Mouse (Mus musculus) MEL (cell line): ENCODE measurements around the gene Ift22. TPM values are rescaled to one million over a fixed set of nuclear protein-coding genes. Genes with fewer than 3 reads are reported as not detected.

Source experiments
- DNase-seq: peaks from one replicate; pipeline ENCODE4 v3.0.0; 2011; ENCODE audit warnings: low read depth, low spot score
- H3K27ac ChIP-seq: 2 replicates; pipeline ENCODE4 v1.5.1; 2012; ENCODE audit warnings: low read depth, mild to moderate bottlenecking, control low read depth, low read length, moderate library complexity; ENCODE audit not compliant: control insufficient read depth
- H3K27me3 ChIP-seq, 2 experiments: fragments of 150-350 bp in 1 of 2; sonication (generic) in 1 of 2; 2 replicates each; pipeline ENCODE4 v1.6.1; 2012; ENCODE audit warnings: low read length in 2 of 2, mild to moderate bottlenecking in 2 of 2, improper control_type of control experiment in 1 of 2, moderate library complexity in 1 of 2; ENCODE audit not compliant: insufficient read depth in 2 of 2, control insufficient read depth in 1 of 2
- H3K36me3 ChIP-seq, 2 experiments: 2 replicates each; pipeline ENCODE4 v1.6.1; 2012 to 2014; ENCODE audit warnings: low read length in 2 of 2, improper control_type of control experiment in 1 of 2, inconsistent platforms in 1 of 2, mild to moderate bottlenecking in 1 of 2; ENCODE audit not compliant: insufficient read depth in 2 of 2, control insufficient read depth in 1 of 2
- H3K4me1 ChIP-seq, 2 experiments: fragments of 150-350 bp in 1 of 2; sonication (generic) in 1 of 2; 2 replicates each; pipeline ENCODE4 v1.6.1; 2012; ENCODE audit warnings: low read length in 2 of 2, improper control_type of control experiment in 1 of 2, mild to moderate bottlenecking in 1 of 2; ENCODE audit not compliant: insufficient read depth in 2 of 2, control insufficient read depth in 1 of 2
- H3K4me3 ChIP-seq, 2 experiments: fragments of 150-350 bp in 1 of 2; sonication (generic) in 1 of 2; 2 replicates each; pipeline ENCODE4 v1.5.1; 2012; ENCODE audit warnings: low read depth in 2 of 2, low read length in 2 of 2, mild to moderate bottlenecking in 2 of 2, moderate library complexity in 2 of 2, control low read depth in 1 of 2, improper control_type of control experiment in 1 of 2; ENCODE audit not compliant: control insufficient read depth in 1 of 2, insufficient read depth in 1 of 2
- H3K79me2 ChIP-seq: 2 replicates; pipeline ENCODE4 v1.6.1; 2012; ENCODE audit warnings: mild to moderate bottlenecking, low read length, moderate library complexity; ENCODE audit not compliant: control insufficient read depth, poor library complexity, insufficient read depth
- H3K9ac ChIP-seq: 2 replicates; pipeline ENCODE4 v1.6.1; 2012; ENCODE audit warnings: low read depth, mild to moderate bottlenecking, control low read depth, low read length, moderate library complexity; ENCODE audit not compliant: control insufficient read depth, poor library complexity, severe bottlenecking
- H3K9me3 ChIP-seq: fragments of 150-350 bp; sonication (generic); replicated peaks from 2 replicates; pipeline ENCODE4 v1.6.1; 2012; ENCODE audit warnings: mild to moderate bottlenecking, low read length, improper control_type of control experiment, moderate library complexity; ENCODE audit not compliant: insufficient read depth
- MEF2A ChIP-seq: IDR thresholded peaks from 2 replicates; pipeline ENCODE4 v1.6.1; 2014; ENCODE audit warnings: low read depth, mild to moderate bottlenecking, inconsistent platforms, low read length, improper control_type of control experiment; ENCODE audit not compliant: poor library complexity, insufficient replicate concordance, severe bottlenecking; ENCODE audit errors: extremely low read depth
- MXI1 ChIP-seq: IDR thresholded peaks from 2 replicates; pipeline ENCODE4 v1.6.1; 2011; ENCODE audit warnings: mild to moderate bottlenecking, low read depth, low read length, improper control_type of control experiment
- RAD21 ChIP-seq: IDR thresholded peaks from 2 replicates; pipeline ENCODE4 v1.6.1; 2011; ENCODE audit warnings: mild to moderate bottlenecking, low read depth, low read length, improper control_type of control experiment
- RCOR1 ChIP-seq: IDR thresholded peaks from 2 replicates; pipeline ENCODE4 v1.6.1; 2012; ENCODE audit warnings: low read depth, mild to moderate bottlenecking, inconsistent platforms, low read length, improper control_type of control experiment
- SIN3A ChIP-seq: IDR thresholded peaks from 2 replicates; pipeline ENCODE4 v1.6.1; 2012; ENCODE audit warnings: low read length, improper control_type of control experiment, inconsistent platforms
- USF1 ChIP-seq: IDR thresholded peaks from 2 replicates; pipeline ENCODE4 v1.6.1; 2014; ENCODE audit warnings: low read depth, mild to moderate bottlenecking, inconsistent platforms, low read length, improper control_type of control experiment, moderate library complexity
- ZMIZ1 ChIP-seq: IDR thresholded peaks from 2 replicates; pipeline ENCODE4 v1.6.1; 2012; ENCODE audit warnings: low read depth, mild to moderate bottlenecking, inconsistent platforms, low read length, improper control_type of control experiment, moderate library complexity
- polyA plus RNA-seq, 2 experiments: library from polyadenylated mRNA; stranded (reverse) in 1 of 2; unstranded in 1 of 2; fragments of >175 nt in 1 of 2; fragments of >200 nt in 1 of 2; gene quantifications; 2 replicates each; pipeline versions ENCODE4 v1.2.1 to v1.2.4; 2012; ENCODE audit warnings: low replicate concordance in 2 of 2, low read depth in 1 of 2; ENCODE audit not compliant: insufficient read length in 2 of 2, insufficient read depth in 1 of 2, missing spikeins in 1 of 2
- total RNA-seq: library from RNA; depleted of rRNA; stranded (reverse); fragments of 300-350 nt; gene quantifications from 2 replicates; pipeline ENCODE4 v1.2.3, GENCODE M21; 2012

Gene Ift22
- total and polyA plus RNA-seq, 3 experiments, result 15.6 to 78.1 TPM; not detected in 1

DNA sequence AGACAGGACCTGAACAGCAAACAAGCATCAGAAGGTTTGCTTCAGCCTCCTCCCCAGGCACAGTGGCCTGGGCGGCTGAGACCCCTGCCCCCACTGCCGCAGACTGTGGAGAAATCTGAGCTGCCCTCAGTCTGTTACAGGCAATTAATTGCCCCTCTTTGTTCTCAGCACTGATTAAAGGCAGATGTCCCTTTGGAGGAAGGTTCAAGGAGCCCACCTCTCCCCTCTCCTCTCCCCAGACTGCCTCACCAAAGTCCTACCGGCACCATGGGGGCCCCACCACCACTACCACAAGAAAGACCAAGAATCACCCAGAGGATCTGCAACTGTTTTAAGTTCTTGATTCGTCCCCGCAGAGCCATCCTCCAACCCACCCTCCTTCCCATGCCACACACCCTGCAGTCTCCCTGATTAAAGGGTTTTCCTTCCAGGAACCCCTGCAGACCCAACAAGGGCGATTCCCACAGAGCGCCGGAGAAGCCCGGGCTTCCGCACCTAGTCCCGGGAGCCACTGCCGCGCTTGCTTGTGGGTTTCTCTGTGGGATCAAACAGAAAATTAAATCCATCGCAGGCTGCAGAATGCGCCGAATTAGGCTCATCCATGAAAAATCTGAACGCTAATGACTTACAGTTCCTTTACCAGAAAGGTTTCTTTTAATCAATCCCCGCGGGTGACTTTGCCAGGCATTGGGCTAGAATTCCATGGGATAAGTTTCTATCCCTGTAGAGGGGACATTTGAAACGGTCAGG, 46.6 kb upstream of the Ift22 start:
- TF ChIP-seq MEF2A, result no peak
- TF ChIP-seq SIN3A, result no peak
- H3K9ac ChIP-seq, result no peak overlapping the region
- DNase-seq, result no peak
- no peak overlapping the region for H3K27ac ChIP-seq
- H3K4me1 ChIP-seq, result no peaks in the 10 kb centered on the region
- no peak overlapping the region for H3K4me3 ChIP-seq
- no peaks in the 10 kb centered on the region for H3K36me3 ChIP-seq
- H3K79me2 ChIP-seq, result no peaks in the 10 kb centered on the region
- H3K27me3 ChIP-seq, result no peaks in the 10 kb centered on the region
- H3K9me3 ChIP-seq, result no peaks in the 10 kb centered on the region

DNA sequence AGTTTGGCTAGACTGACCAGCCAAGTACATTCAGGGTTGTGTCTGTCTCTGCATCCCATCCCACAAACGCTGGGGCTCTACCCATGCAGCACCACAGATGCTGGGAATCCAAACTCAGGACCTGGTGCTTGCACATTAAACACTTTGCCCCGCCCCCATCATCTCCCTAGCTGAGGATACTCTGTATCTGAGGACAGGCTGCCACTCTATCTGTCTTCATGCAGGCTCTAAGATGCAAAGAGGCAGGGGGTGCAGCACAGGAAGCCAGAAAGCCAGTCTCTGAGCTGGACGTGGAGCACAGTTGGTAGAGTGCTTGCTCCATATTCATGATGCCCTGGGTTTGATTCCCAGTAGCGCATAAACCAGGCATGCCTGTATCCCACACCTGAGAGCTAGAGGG, 45.1 kb upstream of the Ift22 start:
- H3K9me3 ChIP-seq, result no peaks in the 10 kb centered on the region
- no peak for DNase-seq
- no peaks in the 10 kb centered on the region for H3K4me1 ChIP-seq
- TF ChIP-seq SIN3A (no peak), RCOR1 (no peak), MXI1 (no peak), USF1 (no peak), RAD21 (no peak)
- H3K27me3 ChIP-seq, result no peaks in the 10 kb centered on the region; a peak in 1 of 4 replicates
- no peaks in the 10 kb centered on the region for H3K36me3 ChIP-seq
- no peak overlapping the region for H3K4me3 ChIP-seq
- H3K79me2 ChIP-seq, result no peaks in the 10 kb centered on the region
- no peak overlapping the region for H3K9ac ChIP-seq
- H3K27ac ChIP-seq, result no peak overlapping the region

DNA sequence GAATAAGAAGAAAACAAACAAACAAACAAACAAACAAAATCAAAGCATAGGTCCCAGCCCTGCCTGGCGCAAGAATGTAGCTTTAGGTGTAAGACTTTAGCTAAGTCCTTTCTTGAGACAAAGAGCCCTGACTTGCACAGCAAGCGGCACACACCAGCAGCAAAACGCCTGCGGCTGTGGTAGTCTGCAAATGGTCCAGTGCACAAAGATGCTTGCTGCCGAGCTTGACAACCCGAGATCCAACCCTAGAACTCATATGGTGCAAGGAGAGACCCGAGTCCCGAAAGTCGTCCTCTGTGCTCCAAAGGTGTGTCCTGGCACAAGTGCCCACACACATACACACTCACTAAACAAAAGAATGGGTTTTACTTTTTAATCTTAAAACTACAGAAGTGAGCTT, 44.7 kb upstream of the Ift22 start:
- Histone ChIP-seq H3K9ac (no peak overlapping the region), H3K9me3 (no peaks in the 10 kb centered on the region), H3K27me3 (no peaks in the 10 kb centered on the region; a peak in 1 of 4 replicates), H3K27ac (no peak overlapping the region), H3K79me2 (no peaks in the 10 kb centered on the region), H3K4me1 (no peaks in the 10 kb centered on the region), H3K36me3 (no peaks in the 10 kb centered on the region), H3K4me3 (no peak overlapping the region)
- DNase-seq, result no peak
- TF ChIP-seq RCOR1 (no peak), ZMIZ1 (no peak)
